Mouse (Mus musculus) forebrain, embryonic 13.5 days (tissue): ENCODE measurements at regions not wholly inside any gene's neighbourhood (a gene's known extent, or its start where the extent isn't known, plus 50 kb on each side); places are given as distances from the start of the nearest gene placed in this dataset.

Experiments used
- ATAC-seq: fragments of 200-750 bp; cut with Nextera tagmentation; 2 replicates; pipeline ENCODE4 v1.8.0; 2017
- H3K27ac ChIP-seq: fragments of 300-500 bp; sonication (generic); 2 replicates; pipeline ENCODE4 v1.5.1; 2015; ENCODE audit warnings: inconsistent platforms, mild to moderate bottlenecking, moderate library complexity
- H3K27me3 ChIP-seq: fragments of 300-500 bp; sonication (generic); 2 replicates; pipeline ENCODE4 v1.6.1; 2015; ENCODE audit warnings: mild to moderate bottlenecking, inconsistent platforms
- H3K36me3 ChIP-seq: fragments of 300-500 bp; sonication (generic); 2 replicates; pipeline ENCODE4 v1.6.1; 2015; ENCODE audit warnings: mild to moderate bottlenecking, inconsistent platforms; ENCODE audit not compliant: poor library complexity, severe bottlenecking
- H3K4me1 ChIP-seq: fragments of 300-500 bp; sonication (generic); 2 replicates; pipeline ENCODE4 v1.6.1; 2015; ENCODE audit warnings: inconsistent platforms
- H3K4me2 ChIP-seq: fragments of 300-500 bp; sonication (generic); 2 replicates; pipeline ENCODE4 v1.6.1; 2015; ENCODE audit warnings: inconsistent platforms, mild to moderate bottlenecking, moderate library complexity
- H3K4me3 ChIP-seq: fragments of 300-500 bp; sonication (generic); 2 replicates; pipeline ENCODE4 v1.5.1; 2015; ENCODE audit warnings: mild to moderate bottlenecking, inconsistent platforms
- H3K9ac ChIP-seq: fragments of 300-500 bp; sonication (generic); 2 replicates; pipeline ENCODE4 v1.6.1; 2015; ENCODE audit warnings: mild to moderate bottlenecking, inconsistent platforms
- H3K9me3 ChIP-seq: fragments of 300-500 bp; sonication (generic); replicated peaks from 2 replicates; pipeline ENCODE4 v1.6.1; 2016; ENCODE audit warnings: inconsistent platforms
- WGBS: fragments of 180-500 bp; shearing (Covaris S2); methylation state at CpG from one replicate; pipeline ENCODE4 v1.1.7; 2015; 5-methylcytosine and 5-hydroxymethylcytosine counted together

GRCm38 (mm10) chr13:90424541-90424940 is 335.1 kb upstream of the Xrcc4 start:
- H3K4me3 ChIP-seq, result no peak overlapping the region
- H3K27me3 ChIP-seq, result no peaks in the 10 kb centered on the region
- H3K27ac ChIP-seq, result no peak overlapping the region
- no peaks in the 10 kb centered on the region for H3K36me3 ChIP-seq
- no peaks in the 10 kb centered on the region for H3K9me3 ChIP-seq
- 90% methylated on average over 5 of the region's 5 CpGs for whole genome bisulfite sequencing
- no peak overlapping the region for H3K4me2 ChIP-seq
- H3K4me1 ChIP-seq, result no peaks in the 10 kb centered on the region
- H3K9ac ChIP-seq, result no peak overlapping the region
- no peak for ATAC-seq

GRCm38 (mm10) chr13:90420966-90421365 is 331.6 kb upstream of the Xrcc4 start:
- Histone ChIP-seq H3K27ac (no peak overlapping the region), H3K4me1 (no peaks in the 10 kb centered on the region), H3K9ac (no peak overlapping the region), H3K27me3 (no peaks in the 10 kb centered on the region), H3K4me2 (no peak overlapping the region), H3K4me3 (no peak overlapping the region), H3K36me3 (no peaks in the 10 kb centered on the region), H3K9me3 (no peaks in the 10 kb centered on the region)
- ATAC-seq, result no peak
- WGBS, result 35% methylated on average over 4 of the region's 4 CpGs

GRCm38 (mm10) chr13:90404392-90404791 is 315.0 kb upstream of the Xrcc4 start:
- Histone ChIP-seq H3K4me2 (no peak overlapping the region), H3K9me3 (no peaks in the 10 kb centered on the region), H3K27me3 (no peaks in the 10 kb centered on the region), H3K36me3 (no peaks in the 10 kb centered on the region), H3K27ac (no peak overlapping the region), H3K4me3 (no peak overlapping the region), H3K9ac (no peak overlapping the region), H3K4me1 (no peaks in the 10 kb centered on the region)
- WGBS, result 94% methylated on average over 4 of the region's 4 CpGs
- ATAC-seq, result no peak

- no peak overlapping the region for H3K9ac ChIP-seq
- no peak overlapping the region for H3K4me3 ChIP-seq
- no peaks in the 10 kb centered on the region for H3K36me3 ChIP-seq
- H3K27ac ChIP-seq, result no peak overlapping the region
- no peaks in the 10 kb centered on the region for H3K9me3 ChIP-seq
- H3K27me3 ChIP-seq, result no peaks in the 10 kb centered on the region
- H3K4me2 ChIP-seq, result no peak overlapping the region
- ATAC-seq, result no peak
- WGBS, result 5% methylated on average over 1 of the region's 1 CpGs
- H3K4me1 ChIP-seq, result no peaks in the 10 kb centered on the region
These were observed 312.7 kb upstream of the Xrcc4 start for GRCm38 (mm10) chr13:90402061-90402460.

GRCm38 (mm10) chr13:90401496-90401895 is 312.1 kb upstream of the Xrcc4 start:
- Histone ChIP-seq H3K9me3 (no peaks in the 10 kb centered on the region), H3K4me3 (no peak overlapping the region), H3K9ac (no peak overlapping the region), H3K4me1 (no peaks in the 10 kb centered on the region), H3K36me3 (no peaks in the 10 kb centered on the region), H3K4me2 (no peak overlapping the region), H3K27ac (no peak overlapping the region), H3K27me3 (no peaks in the 10 kb centered on the region)
- ATAC-seq, result no peak
- WGBS, result 18% methylated on average over 1 of the region's 1 CpGs

- Histone ChIP-seq H3K9ac (no peak overlapping the region), H3K27me3 (no peaks in the 10 kb centered on the region), H3K36me3 (no peaks in the 10 kb centered on the region), H3K4me1 (peaks cover 11% of the 10 kb centered on the region), H3K27ac (no peak overlapping the region), H3K4me3 (no peak overlapping the region), H3K4me2 (no peak overlapping the region), H3K9me3 (no peaks in the 10 kb centered on the region)
- peak; percentile 60; the same call in 1 of the 2 replicates for ATAC-seq
- 77% methylated on average over 8 of the region's 8 CpGs for WGBS
These were observed 306.0 kb upstream of the Xrcc4 start for GRCm38 (mm10) chr13:90395274-90396023.

GRCm38 (mm10) chr13:90394815-90395241 is 305.4 kb upstream of the Xrcc4 start:
- ATAC-seq, result peak; percentile 73
- Histone ChIP-seq H3K9ac (no peak overlapping the region), H3K9me3 (no peaks in the 10 kb centered on the region), H3K36me3 (no peaks in the 10 kb centered on the region), H3K4me3 (no peak overlapping the region), H3K27ac (no peak overlapping the region), H3K4me1 (peaks cover 11% of the 10 kb centered on the region), H3K4me2 (no peak overlapping the region), H3K27me3 (no peaks in the 10 kb centered on the region)
- WGBS, result 41% methylated on average over 5 of the region's 5 CpGs

- no peaks in the 10 kb centered on the region for H3K9me3 ChIP-seq
- peaks cover 11% of the 10 kb centered on the region for H3K4me1 ChIP-seq
- ATAC-seq, result no peak
- no peaks in the 10 kb centered on the region for H3K27me3 ChIP-seq
- H3K9ac ChIP-seq, result no peak overlapping the region
- H3K36me3 ChIP-seq, result no peaks in the 10 kb centered on the region
- H3K4me3 ChIP-seq, result no peak overlapping the region
- no peak overlapping the region for H3K4me2 ChIP-seq
- no peak overlapping the region for H3K27ac ChIP-seq
These were observed 303.0 kb upstream of the Xrcc4 start for GRCm38 (mm10) chr13:90392415-90392814.

- ATAC-seq, result no peak
- Histone ChIP-seq H3K4me2 (no peak overlapping the region), H3K4me1 (no peaks in the 10 kb centered on the region), H3K36me3 (no peaks in the 10 kb centered on the region), H3K27me3 (no peaks in the 10 kb centered on the region), H3K4me3 (no peak overlapping the region), H3K27ac (no peak overlapping the region), H3K9me3 (no peaks in the 10 kb centered on the region), H3K9ac (no peak overlapping the region)
- 52% methylated on average over 3 of the region's 3 CpGs for WGBS
These were observed 287.2 kb upstream of the Xrcc4 start for GRCm38 (mm10) chr13:90376619-90377018.

- no peak overlapping the region for H3K4me3 ChIP-seq
- no peaks in the 10 kb centered on the region for H3K4me1 ChIP-seq
- H3K27me3 ChIP-seq, result no peaks in the 10 kb centered on the region
- no peaks in the 10 kb centered on the region for H3K36me3 ChIP-seq
- H3K27ac ChIP-seq, result no peak overlapping the region
- ATAC-seq, result no peak
- WGBS, result 57% methylated on average over 6 of the region's 6 CpGs
- H3K4me2 ChIP-seq, result no peak overlapping the region
- H3K9me3 ChIP-seq, result no peaks in the 10 kb centered on the region
- H3K9ac ChIP-seq, result no peak overlapping the region
These were observed 286.8 kb upstream of the Xrcc4 start for GRCm38 (mm10) chr13:90376207-90376606.

GRCm38 (mm10) chr13:90371415-90372150 is 282.2 kb upstream of the Xrcc4 start:
- H3K4me2 ChIP-seq, result no peak overlapping the region
- 0 out of 2 replicates have a peak, but pooled peaks cover 6% of the 10 kb centered on the region for H3K9me3 ChIP-seq
- H3K27ac ChIP-seq, result no peak overlapping the region
- H3K4me1 ChIP-seq, result no peaks in the 10 kb centered on the region
- H3K4me3 ChIP-seq, result no peak overlapping the region
- 80% methylated on average over 4 of the region's 4 CpGs for WGBS
- H3K36me3 ChIP-seq, result no peaks in the 10 kb centered on the region
- no peak overlapping the region for H3K9ac ChIP-seq
- no peaks in the 10 kb centered on the region for H3K27me3 ChIP-seq
- ATAC-seq, result no peak

GRCm38 (mm10) chr13:90370746-90371414 is 281.5 kb upstream of the Xrcc4 start:
- WGBS, result 87% methylated on average over 3 of the region's 3 CpGs
- ATAC-seq, result no peak
- Histone ChIP-seq H3K4me2 (no peak overlapping the region), H3K9me3 (0 out of 2 replicates have a peak, but pooled peaks cover 6% of the 10 kb centered on the region), H3K36me3 (no peaks in the 10 kb centered on the region), H3K4me1 (no peaks in the 10 kb centered on the region), H3K9ac (no peak overlapping the region), H3K27me3 (no peaks in the 10 kb centered on the region), H3K4me3 (no peak overlapping the region), H3K27ac (no peak overlapping the region)
